Mouse (Mus musculus): ENCODE data around the gene Etl4.

DNA sequence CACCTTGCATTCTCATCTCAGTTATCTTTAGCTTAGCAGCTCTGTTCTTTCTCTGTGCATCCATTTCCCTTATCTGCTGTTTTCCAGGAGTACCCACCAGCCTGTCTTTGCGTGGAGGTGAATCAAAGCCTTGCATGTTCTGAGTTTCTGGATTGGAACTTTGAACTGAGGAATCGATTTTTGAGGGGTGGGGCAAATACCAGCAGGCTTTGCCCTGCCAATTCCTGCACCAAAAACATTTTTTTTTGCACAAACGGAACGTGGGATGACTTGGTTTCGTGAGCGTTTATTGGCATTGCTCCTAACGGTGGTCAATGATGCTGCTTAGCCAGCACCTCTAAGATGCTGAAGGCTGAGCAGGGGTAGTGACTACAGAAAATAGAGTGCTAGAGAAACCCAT lies 632.7 kb downstream of the Etl4 start:
- no peak for TF ChIP-seq MAFK (IDR thresholded peaks at IDR 0.05; ENCODE audit: insufficient read depth, low read depth, low read length)
- no peak for TF ChIP-seq ZC3H11A (IDR thresholded peaks at IDR 0.05; ENCODE audit: borderline replicate concordance, low read depth, low read length)
- no peak for TF ChIP-seq HCFC1 (IDR thresholded peaks at IDR 0.05; ENCODE audit: borderline replicate concordance, insufficient read depth, low read length)
- no peak for TF ChIP-seq CHD2 (IDR thresholded peaks at IDR 0.05; ENCODE audit: low read depth, low read length)
- no peak for TF ChIP-seq ZNF384 (IDR thresholded peaks at IDR 0.05; ENCODE audit: low read depth, low read length)

Data from ES-E14 (cell line).